Mouse (Mus musculus) lung, postnatal 0 days (tissue): ENCODE results near the gene Nwd2. TPM values are rescaled to one million over a fixed set of nuclear protein-coding genes. Genes with fewer than 3 reads are reported as not detected.

Experiments used
- ATAC-seq: fragments of 200-750 bp; cut with Nextera tagmentation; 2 replicates; pipeline ENCODE4 v1.8.0; 2017; ENCODE audit warnings: moderate library complexity
- DNase-seq: peaks from one replicate; pipeline ENCODE4 v3.0.0-alpha.2; 2016; ENCODE audit warnings: low spot score
- H3K27ac ChIP-seq: fragments of 300-500 bp; sonication (generic); 2 replicates; pipeline ENCODE4 v1.5.1; 2014; ENCODE audit warnings: antibody characterized with exemption, mild to moderate bottlenecking, low read length, mixed read lengths
- H3K27me3 ChIP-seq: fragments of 300-500 bp; sonication (generic); replicated peaks from 2 replicates; pipeline ENCODE4 v1.6.1; 2014; ENCODE audit warnings: low read length, mixed read lengths; ENCODE audit not compliant: insufficient read depth
- H3K36me3 ChIP-seq: fragments of 300-500 bp; sonication (generic); 2 replicates; pipeline ENCODE4 v1.6.1; 2014; ENCODE audit warnings: low read length, mixed read lengths; ENCODE audit not compliant: insufficient read depth
- H3K4me1 ChIP-seq: fragments of 300-500 bp; sonication (generic); 2 replicates; pipeline ENCODE4 v1.6.1; 2014; ENCODE audit warnings: antibody characterized with exemption, low read depth, low read length, mixed read lengths; ENCODE audit not compliant: insufficient read depth
- H3K4me2 ChIP-seq: fragments of 300-500 bp; sonication (generic); replicated peaks from 2 replicates; pipeline ENCODE4 v1.6.1; 2014; ENCODE audit warnings: low read depth, mild to moderate bottlenecking, low read length, moderate library complexity, mixed read lengths
- H3K4me3 ChIP-seq: fragments of 300-500 bp; sonication (generic); 2 replicates; pipeline ENCODE4 v1.5.1; 2014; ENCODE audit warnings: low read depth, low read length
- H3K9ac ChIP-seq: fragments of 300-500 bp; sonication (generic); replicated peaks from 2 replicates; pipeline ENCODE4 v1.6.1; 2014; ENCODE audit warnings: low read depth, mild to moderate bottlenecking
- H3K9me3 ChIP-seq: fragments of 300-500 bp; sonication (generic); 2 replicates; pipeline ENCODE4 v1.6.1; 2016; ENCODE audit warnings: low read length, mixed read lengths
- CTCF ChIP-seq: IDR thresholded peaks from 2 replicates; pipeline ENCODE4 v1.5.1; 2016; ENCODE audit warnings: antibody characterized with exemption, mild to moderate bottlenecking
- EP300 ChIP-seq: IDR thresholded peaks from 2 replicates; pipeline ENCODE4 v1.6.1; 2016; ENCODE audit warnings: antibody characterized with exemption, mild to moderate bottlenecking, control low read depth
- WGBS: fragments of 180-500 bp; shearing (Covaris S2); extraction: QIAGEN DNeasy Blood & Tissue Kit; methylation state at CpG from one replicate; pipeline ENCODE4 v1.1.7; 2014; 5-methylcytosine and 5-hydroxymethylcytosine counted together
- polyA plus RNA-seq: library from polyadenylated mRNA; unstranded; fragments of >200 nt; fragmentation: Nextera tagmentation; extraction: Ambion mirVana; gene quantifications from 2 replicates; pipeline ENCODE4 v1.2.1, GENCODE M21; 2015

The Nwd2 gene
- polyA plus RNA-seq, 1 experiment from 2014 or later, result 0.39 TPM

GRCm38 (mm10) chr5:63839801-63840416 is 191.0 kb downstream of the Nwd2 start:
- Histone ChIP-seq H3K4me1 (no peaks in the 10 kb centered on the region), H3K4me3 (no peak overlapping the region), H3K27me3 (no peaks in the 10 kb centered on the region), H3K4me2 (no peak overlapping the region), H3K9ac (no peak overlapping the region), H3K36me3 (no peaks in the 10 kb centered on the region), H3K9me3 (no peaks in the 10 kb centered on the region), H3K27ac (no peak overlapping the region)
- TF ChIP-seq CTCF (no peak), EP300 (no peak)
- no peak for ATAC-seq
- WGBS, result 51% methylated on average over 12 of the region's 12 CpGs
- no peak for DNase-seq

DNA sequence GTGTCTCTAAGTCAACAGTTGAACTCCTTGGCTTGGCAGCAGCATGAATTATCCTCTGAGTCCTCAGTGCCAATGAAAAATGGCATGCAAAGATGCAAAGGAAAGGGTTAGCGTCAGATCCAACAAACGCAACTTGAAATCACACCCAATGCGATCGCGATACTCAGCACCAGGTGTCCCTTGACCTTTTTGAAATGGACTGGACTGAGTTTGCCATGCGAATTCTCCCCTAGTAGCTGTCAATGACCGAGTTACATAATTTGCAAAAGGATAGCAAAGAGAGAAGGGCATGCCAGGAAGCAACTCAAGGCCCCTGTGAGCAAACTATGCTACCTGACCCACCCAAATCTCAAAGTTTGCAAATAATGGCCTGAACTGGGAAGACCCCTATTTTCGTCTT is 198.2 kb downstream of the Nwd2 start:
- no peak overlapping the region for H3K4me2 ChIP-seq
- TF ChIP-seq EP300 (no peak), CTCF (no peak)
- ATAC-seq, result no peak
- no peak overlapping the region for H3K27ac ChIP-seq
- no peaks in the 10 kb centered on the region for H3K27me3 ChIP-seq
- H3K4me1 ChIP-seq, result no peaks in the 10 kb centered on the region
- no peaks in the 10 kb centered on the region for H3K9me3 ChIP-seq
- no peaks in the 10 kb centered on the region for H3K36me3 ChIP-seq
- WGBS, result 81% methylated on average over 8 of the region's 8 CpGs
- no peak overlapping the region for H3K9ac ChIP-seq
- DNase-seq, result no peak
- no peak overlapping the region for H3K4me3 ChIP-seq

DNA sequence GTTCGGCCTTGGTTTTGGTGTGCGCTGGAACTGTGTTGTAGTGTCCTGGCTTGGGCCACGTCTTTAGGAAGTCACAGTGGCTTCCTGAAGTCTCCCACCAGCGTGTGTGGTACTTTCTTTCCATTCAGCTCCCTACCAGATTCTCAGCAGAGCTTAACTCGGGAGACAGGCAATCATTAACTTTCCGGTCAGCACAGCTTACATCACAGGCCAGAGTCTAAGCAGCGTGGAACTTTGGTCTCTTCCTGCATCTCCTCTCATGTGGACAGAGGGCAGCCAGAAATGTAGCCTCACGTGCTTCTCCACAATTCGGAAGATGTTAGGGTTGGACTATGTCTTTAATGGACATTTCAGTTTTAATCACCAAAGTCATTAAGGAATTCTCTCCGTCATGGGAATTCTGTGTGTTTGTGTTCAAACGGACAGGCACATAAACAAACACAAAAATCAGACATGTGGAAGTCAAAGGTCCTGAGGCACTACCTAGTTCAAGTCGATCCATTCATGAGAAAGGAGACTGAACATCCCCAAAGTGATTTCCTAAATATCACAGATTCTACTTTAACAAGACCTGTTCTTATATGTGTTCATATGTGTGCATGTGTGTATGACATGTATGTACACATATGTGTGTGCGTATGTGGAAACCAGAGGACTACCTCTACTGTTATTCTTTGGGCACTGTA is 198.8 kb downstream of the Nwd2 start:
- H3K27ac ChIP-seq, result no peak overlapping the region
- whole genome bisulfite sequencing, result 66% methylated on average over 13 of the region's 13 CpGs
- no peak overlapping the region for H3K4me3 ChIP-seq
- TF ChIP-seq EP300 (no peak), CTCF (no peak)
- H3K9me3 ChIP-seq, result no peaks in the 10 kb centered on the region
- H3K4me2 ChIP-seq, result no peak overlapping the region
- no peak for ATAC-seq
- no peak overlapping the region for H3K9ac ChIP-seq
- H3K27me3 ChIP-seq, result no peaks in the 10 kb centered on the region
- no peaks in the 10 kb centered on the region for H3K36me3 ChIP-seq
- DNase-seq, result no peak
- no peaks in the 10 kb centered on the region for H3K4me1 ChIP-seq

DNA sequence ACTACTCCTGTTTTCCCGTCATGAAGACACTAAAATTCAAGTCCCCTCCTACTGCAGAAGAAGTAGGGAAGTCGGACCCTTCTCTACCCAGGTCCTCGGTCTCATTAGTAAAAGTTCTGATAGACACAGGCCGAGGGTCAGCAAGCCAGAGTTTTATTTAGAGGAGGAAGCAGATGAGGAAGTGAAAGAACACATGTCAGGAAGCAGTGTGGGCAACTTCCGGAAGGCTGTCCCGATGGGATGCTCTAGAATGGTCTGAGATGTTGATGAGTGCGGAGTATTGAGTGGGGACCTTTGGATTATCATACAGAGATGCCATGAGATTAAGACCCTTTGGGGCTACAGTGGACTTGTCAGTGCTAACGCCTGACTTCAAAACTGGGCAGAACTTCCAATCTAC is 210.0 kb downstream of the Nwd2 start:
- ATAC-seq (no peak), DNase-seq (no peak)
- no peaks in the 10 kb centered on the region for H3K27me3 ChIP-seq
- H3K9ac ChIP-seq, result no peak overlapping the region
- TF ChIP-seq CTCF (no peak), EP300 (no peak)
- H3K4me1 ChIP-seq, result no peaks in the 10 kb centered on the region
- no peaks in the 10 kb centered on the region for H3K36me3 ChIP-seq
- H3K9me3 ChIP-seq, result no peaks in the 10 kb centered on the region
- no peak overlapping the region for H3K27ac ChIP-seq
- H3K4me3 ChIP-seq, result no peak overlapping the region
- H3K4me2 ChIP-seq, result no peak overlapping the region
- WGBS, result 69% methylated on average over 8 of the region's 8 CpGs

Other genes with a start within 250 kb of the Nwd2 start
- gene 0610040J01Rik, start 163.3 kb downstream of the Nwd2 start, polyA plus RNA-seq, result 21.5 and 23.2 TPM in 2 replicates